Mouse (Mus musculus): ENCODE measurements around the gene Slit1.

Slit1 gene

GRCm38 (mm10) chr19:41649394-41649793 lies 94.1 kb downstream of the Slit1 start:
- DNase-seq: no peak

- peak; percentile 44 for DNase-seq
Measured at GRCm38 (mm10) chr19:41646947-41647631, 96.4 kb downstream of the Slit1 start.

- no peak for DNase-seq
Measured at GRCm38 (mm10) chr19:41643010-41643409, 100.5 kb downstream of the Slit1 start.

GRCm38 (mm10) chr19:41634999-41635398 lies 108.5 kb downstream of the Slit1 start:
- no peak for DNase-seq

GRCm38 (mm10) chr19:41634099-41634498 lies 109.4 kb downstream of the Slit1 start:
- DNase-seq: no peak

- DNase-seq: peak; percentile 24
Measured at GRCm38 (mm10) chr19:41629532-41629931, 113.9 kb downstream of the Slit1 start.

- no peak for DNase-seq
Measured at GRCm38 (mm10) chr19:41628970-41629369, 114.5 kb downstream of the Slit1 start.

GRCm38 (mm10) chr19:41620366-41621092 lies 122.9 kb downstream of the Slit1 start:
- no peak for DNase-seq

- DNase-seq: no peak
Measured at GRCm38 (mm10) chr19:41618771-41619385, 124.6 kb downstream of the Slit1 start.

GRCm38 (mm10) chr19:41618153-41618657 lies 125.3 kb downstream of the Slit1 start:
- no peak for DNase-seq

- DNase-seq: no peak
Measured at GRCm38 (mm10) chr19:41617102-41617501, 126.4 kb downstream of the Slit1 start.

- DNase-seq: no peak
Measured at GRCm38 (mm10) chr19:41616274-41616673, 127.2 kb downstream of the Slit1 start.

GRCm38 (mm10) chr19:41615606-41616224 lies 127.8 kb downstream of the Slit1 start:
- no peak for DNase-seq

GRCm38 (mm10) chr19:41613325-41614087 lies 130.0 kb downstream of the Slit1 start:
- no peak for DNase-seq

- no peak for DNase-seq
Measured at GRCm38 (mm10) chr19:41611683-41612082, 131.8 kb downstream of the Slit1 start.

GRCm38 (mm10) chr19:41606208-41606987 lies 137.1 kb downstream of the Slit1 start:
- no peak for DNase-seq

- DNase-seq: no peak
Measured at GRCm38 (mm10) chr19:41600647-41601046, 142.8 kb downstream of the Slit1 start.

- DNase-seq: no peak
Measured at GRCm38 (mm10) chr19:41597170-41597894, 146.1 kb downstream of the Slit1 start.

GRCm38 (mm10) chr19:41591808-41592207 lies 151.7 kb downstream of the Slit1 start:
- DNase-seq: no peak

GRCm38 (mm10) chr19:41589681-41590080 lies 153.8 kb downstream of the Slit1 start:
- DNase-seq: no peak

- no peak for DNase-seq
Measured at GRCm38 (mm10) chr19:41589026-41589425, 154.4 kb downstream of the Slit1 start.

All from cerebellum, adult 11 months (tissue).